Mouse (Mus musculus) hindbrain, embryonic 12.5 days (tissue): Measurements from ENCODE around the gene Zmym1. TPM values are rescaled to one million over a fixed set of nuclear protein-coding genes. Genes with fewer than 3 reads are reported as not detected.
"Not testable (repeated sequence)": the region's sequence is repeated elsewhere in the genome, so short reads cannot be mapped to it uniquely, and the experiment has no call there.

Experiments
- ATAC-seq: fragments of 200-750 bp; cut with Nextera tagmentation; 2 replicates; pipeline ENCODE4 v1.8.0; 2017; ENCODE audit warnings: moderate TSS enrichment; ENCODE audit not compliant: low FRiP score
- H3K27ac ChIP-seq: fragments of 300-500 bp; sonication (generic); 2 replicates; pipeline ENCODE4 v1.5.1; 2016; ENCODE audit warnings: mild to moderate bottlenecking
- H3K27me3 ChIP-seq: fragments of 300-500 bp; sonication (generic); 2 replicates; pipeline ENCODE4 v1.6.1; 2016; ENCODE audit warnings: mild to moderate bottlenecking
- H3K36me3 ChIP-seq: fragments of 300-500 bp; sonication (generic); 2 replicates; pipeline ENCODE4 v1.6.1; 2016; ENCODE audit warnings: mild to moderate bottlenecking
- H3K4me1 ChIP-seq: fragments of 300-500 bp; sonication (generic); 2 replicates; pipeline ENCODE4 v1.6.1; 2016
- H3K4me2 ChIP-seq: fragments of 300-500 bp; sonication (generic); replicated peaks from 2 replicates; pipeline ENCODE4 v1.6.1; 2016; ENCODE audit warnings: mild to moderate bottlenecking
- H3K4me3 ChIP-seq: fragments of 300-500 bp; sonication (generic); 2 replicates; pipeline ENCODE4 v1.5.1; 2016; ENCODE audit warnings: mild to moderate bottlenecking
- H3K9ac ChIP-seq: fragments of 300-500 bp; sonication (generic); 2 replicates; pipeline ENCODE4 v1.6.1; 2016; ENCODE audit warnings: mild to moderate bottlenecking, moderate library complexity
- H3K9me3 ChIP-seq: fragments of 300-500 bp; sonication (generic); replicated peaks from 2 replicates; pipeline ENCODE4 v1.6.1; 2016; ENCODE audit warnings: mild to moderate bottlenecking
- WGBS: fragments of 180-500 bp; shearing (Covaris S2); methylation state at CpG from one replicate; pipeline ENCODE4 v1.1.7; 2016; 5-methylcytosine and 5-hydroxymethylcytosine counted together
- polyA plus RNA-seq: library from polyadenylated mRNA; unstranded; fragments of >200 nt; fragmentation: Nextera tagmentation; extraction: Ambion mirVana; gene quantifications from 2 replicates; pipeline ENCODE4 v1.2.1, GENCODE M21; 2016

The Zmym1 gene
- 25.7 and 27.0 TPM in 2 replicates for polyA plus RNA-seq

GRCm38 (mm10) chr4:127060585-127061290 is at the start of gene Zmym1:
Zmym1 (minus strand) TSS chr4:127061152.
- 1% methylated on average over 38 of the region's 38 CpGs for WGBS
- Histone ChIP-seq H3K4me3 (peak within 1 kb of the TSS; percentile 81), H3K9me3 (no peaks in the 10 kb centered on the region), H3K27me3 (no peaks in the 10 kb centered on the region), H3K4me1 (0 out of 2 replicates have a peak, but pooled peaks cover 4% of the 10 kb centered on the region), H3K9ac (peak within 1 kb of the TSS; percentile 65), H3K4me2 (peak within 1 kb of the TSS; percentile 71), H3K27ac (no peak within 1 kb of the TSS), H3K36me3 (peaks cover 17% of the 10 kb centered on the region)
- ATAC-seq = peak; percentile 83

DNA sequence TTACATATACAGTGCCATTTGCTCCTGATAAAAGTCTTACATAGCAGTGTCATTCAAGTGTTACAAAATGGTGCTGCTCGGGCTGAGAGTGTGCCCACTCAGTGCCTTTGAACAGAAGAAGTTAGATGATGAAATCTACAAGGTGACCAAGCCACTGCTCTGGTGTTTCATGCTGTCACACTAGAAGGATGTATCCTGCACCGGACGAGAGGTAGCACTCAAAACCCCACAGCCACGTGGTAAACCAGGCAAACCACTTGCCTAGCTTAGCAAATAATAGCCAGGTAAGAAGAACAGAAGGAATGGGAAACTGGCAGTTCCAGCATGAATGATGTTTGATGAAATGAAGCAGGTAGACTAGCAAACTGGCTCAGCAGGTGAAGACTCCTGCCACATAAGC is 49.6 kb upstream of the Zmym1 start:
- H3K9me3 ChIP-seq = no peaks in the 10 kb centered on the region
- WGBS = 85% methylated on average over 4 of the region's 4 CpGs
- no peaks in the 10 kb centered on the region for H3K4me1 ChIP-seq
- H3K27me3 ChIP-seq = no peaks in the 10 kb centered on the region
- H3K4me3 ChIP-seq = no peak overlapping the region
- peaks cover 29% of the 10 kb centered on the region for H3K36me3 ChIP-seq
- no peak overlapping the region for H3K4me2 ChIP-seq
- H3K9ac ChIP-seq = no peak overlapping the region
- H3K27ac ChIP-seq = no peak overlapping the region
- ATAC-seq = no peak

- H3K9ac ChIP-seq = no peak overlapping the region
- H3K36me3 ChIP-seq = peaks cover 35% of the 10 kb centered on the region
- 92% methylated on average over 4 of the region's 4 CpGs for WGBS
- H3K27ac ChIP-seq = no peak overlapping the region
- no peak overlapping the region for H3K4me2 ChIP-seq
- no peak overlapping the region for H3K4me3 ChIP-seq
- H3K4me1 ChIP-seq = no peaks in the 10 kb centered on the region
- no peaks in the 10 kb centered on the region for H3K9me3 ChIP-seq
- no peaks in the 10 kb centered on the region for H3K27me3 ChIP-seq
- no peak for ATAC-seq
Measured at GRCm38 (mm10) chr4:127107566-127107965, 46.6 kb upstream of the Zmym1 start.

- not testable (repeated sequence) for H3K4me1 ChIP-seq, H3K4me3 ChIP-seq, H3K9me3 ChIP-seq, H3K4me2 ChIP-seq, H3K27ac ChIP-seq, ATAC-seq, H3K27me3 ChIP-seq, H3K9ac ChIP-seq
- WGBS = 98% methylated on average over 1 of the region's 2 CpGs
- H3K36me3 ChIP-seq = peaks cover 22% of the 10 kb centered on the region; the same call in 1 of the 2 replicates
Measured at GRCm38 (mm10) chr4:127099552-127099951, 38.6 kb upstream of the Zmym1 start.

DNA sequence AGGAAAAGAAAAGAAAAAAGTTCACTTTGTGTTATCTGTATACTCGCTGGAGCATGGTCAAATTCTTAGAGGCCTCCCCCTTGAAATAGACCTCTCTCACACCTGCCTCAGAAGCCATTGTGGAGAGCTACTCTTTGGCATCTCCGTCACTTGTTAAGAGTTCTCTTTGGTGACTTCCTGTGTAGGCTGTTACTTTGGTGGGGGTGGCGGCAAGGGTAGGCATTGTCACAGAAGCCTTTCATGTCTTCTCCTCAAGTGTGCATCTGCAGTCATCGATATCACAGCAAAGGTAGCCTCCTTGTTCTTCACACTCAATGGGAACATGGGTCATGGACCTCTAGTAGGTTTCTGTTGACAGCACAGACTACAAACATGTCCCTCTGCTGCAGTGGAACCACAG is 34.1 kb upstream of the Zmym1 start:
- Histone ChIP-seq H3K4me1 (no peaks in the 10 kb centered on the region), H3K27ac (no peak overlapping the region), H3K27me3 (no peaks in the 10 kb centered on the region), H3K4me2 (no peak overlapping the region), H3K36me3 (peaks cover 26% of the 10 kb centered on the region; the same call in 1 of the 2 replicates), H3K9me3 (no peaks in the 10 kb centered on the region), H3K4me3 (no peak overlapping the region), H3K9ac (no peak overlapping the region)
- 94% methylated on average over 4 of the region's 4 CpGs for WGBS
- no peak for ATAC-seq

GRCm38 (mm10) chr4:127091188-127091587 is 30.2 kb upstream of the Zmym1 start:
- H3K9ac ChIP-seq = no peak overlapping the region
- H3K4me3 ChIP-seq = no peak overlapping the region
- 97% methylated on average over 1 of the region's 1 CpGs for WGBS
- H3K9me3 ChIP-seq = no peaks in the 10 kb centered on the region
- peaks cover 41% of the 10 kb centered on the region for H3K36me3 ChIP-seq
- H3K4me2 ChIP-seq = no peak overlapping the region
- no peaks in the 10 kb centered on the region for H3K27me3 ChIP-seq
- H3K27ac ChIP-seq = no peak overlapping the region
- ATAC-seq = no peak
- no peaks in the 10 kb centered on the region for H3K4me1 ChIP-seq

DNA sequence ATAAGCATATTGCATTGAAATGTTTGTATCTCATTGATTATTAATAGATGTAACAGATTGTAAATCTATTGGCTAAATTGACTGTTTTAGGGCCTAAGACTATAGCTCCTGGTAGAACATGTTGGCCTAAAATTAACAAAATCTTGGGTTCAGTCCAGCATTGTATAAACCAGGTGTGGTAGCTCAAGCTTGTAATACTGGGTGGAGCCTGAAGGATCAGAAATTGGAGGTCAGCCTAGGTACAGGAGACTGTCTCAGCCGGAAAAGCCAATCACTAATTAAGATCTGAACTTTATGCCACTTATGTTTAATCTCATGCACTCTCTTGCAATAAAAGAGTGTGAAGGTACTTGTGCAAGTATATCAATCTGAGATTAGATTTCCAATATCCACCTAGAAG is 24.8 kb upstream of the Zmym1 start:
- peaks cover 20% of the 10 kb centered on the region for H3K36me3 ChIP-seq
- H3K4me1 ChIP-seq = no peaks in the 10 kb centered on the region
- no peak overlapping the region for H3K4me3 ChIP-seq
- no peaks in the 10 kb centered on the region for H3K27me3 ChIP-seq
- WGBS = 92% methylated on average over 1 of the region's 1 CpGs
- no peak overlapping the region for H3K4me2 ChIP-seq
- no peak for ATAC-seq
- H3K9ac ChIP-seq = no peak overlapping the region
- H3K27ac ChIP-seq = no peak overlapping the region
- no peaks in the 10 kb centered on the region for H3K9me3 ChIP-seq

DNA sequence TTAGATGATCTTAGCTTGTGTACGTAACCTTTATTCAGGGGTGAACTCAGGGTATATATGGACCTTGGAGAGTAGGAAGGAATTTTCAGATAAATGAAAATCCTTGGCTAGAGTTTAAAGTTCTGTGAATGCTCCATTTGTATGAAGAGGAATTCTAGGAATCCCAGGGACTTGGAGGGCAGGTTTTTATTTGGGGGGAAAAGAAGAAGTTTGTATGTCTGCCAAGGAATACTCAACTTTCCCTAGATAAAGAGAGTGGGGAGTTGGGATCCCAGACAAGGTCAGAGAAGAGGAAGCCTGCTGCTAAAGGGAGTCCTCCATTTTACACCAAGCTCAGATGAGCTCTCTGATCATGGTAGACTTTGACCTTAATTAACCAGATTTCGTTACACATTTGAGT is 22.2 kb upstream of the Zmym1 start:
- Histone ChIP-seq H3K36me3 (peaks cover 3% of the 10 kb centered on the region), H3K4me3 (no peak overlapping the region), H3K9ac (no peak overlapping the region), H3K9me3 (no peaks in the 10 kb centered on the region), H3K27me3 (no peaks in the 10 kb centered on the region), H3K4me1 (0 out of 2 replicates have a peak, but pooled peaks cover 4% of the 10 kb centered on the region), H3K4me2 (no peak overlapping the region), H3K27ac (no peak overlapping the region)
- no peak for ATAC-seq
- WGBS = 87% methylated on average over 2 of the region's 2 CpGs

- Histone ChIP-seq H3K4me2 (no peak overlapping the region), H3K27ac (no peak overlapping the region), H3K9me3 (no peaks in the 10 kb centered on the region), H3K9ac (no peak overlapping the region), H3K4me1 (peaks cover 9% of the 10 kb centered on the region), H3K27me3 (no peaks in the 10 kb centered on the region), H3K36me3 (no peaks in the 10 kb centered on the region), H3K4me3 (no peak overlapping the region)
- no peak for ATAC-seq
- 62% methylated on average over 1 of the region's 1 CpGs for WGBS
Measured at GRCm38 (mm10) chr4:127080806-127081205, 19.9 kb upstream of the Zmym1 start.

- H3K4me2 ChIP-seq = peak within 1 kb of the TSS; percentile 65
- no peaks in the 10 kb centered on the region for H3K36me3 ChIP-seq
- peak within 1 kb of the TSS; percentile 70 for H3K9ac ChIP-seq
- H3K4me1 ChIP-seq = peaks cover 9% of the 10 kb centered on the region
- peak within 1 kb of the TSS; percentile 60 for H3K4me3 ChIP-seq
- H3K27me3 ChIP-seq = no peaks in the 10 kb centered on the region
- WGBS = under 1% methylated on average over 46 of the region's 46 CpGs
- peak within 1 kb of the TSS; percentile 92 for H3K27ac ChIP-seq
- ATAC-seq = peak; percentile 98
- H3K9me3 ChIP-seq = no peaks in the 10 kb centered on the region
Measured at GRCm38 (mm10) chr4:127076875-127077548, 16.1 kb upstream of the Zmym1 start, which contains the start of gene Zmym6. Zmym6 (plus strand) TSS chr4:127077383.

DNA sequence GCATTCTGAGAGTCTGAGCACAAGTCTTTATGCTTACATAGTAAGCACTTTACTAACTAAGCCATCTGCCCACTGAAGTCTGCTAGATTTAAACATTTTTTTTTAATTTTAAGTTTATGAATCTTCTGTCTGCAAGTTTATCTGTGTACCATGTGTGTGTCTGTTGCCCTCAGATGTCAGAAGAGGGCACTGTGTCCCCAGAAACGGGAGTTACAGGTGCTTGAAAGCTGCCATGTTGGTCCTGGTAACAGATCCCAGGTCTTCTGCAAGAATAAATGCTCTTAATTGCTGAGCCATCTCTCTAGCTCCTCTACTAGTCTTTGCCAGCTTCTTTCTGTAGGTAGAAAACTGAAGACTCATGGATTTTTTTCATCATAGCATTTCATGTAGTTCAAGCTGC is 14.0 kb upstream of the Zmym1 start:
- H3K9me3 ChIP-seq = no peaks in the 10 kb centered on the region
- H3K4me2 ChIP-seq = no peak overlapping the region
- H3K9ac ChIP-seq = no peak overlapping the region
- no peaks in the 10 kb centered on the region for H3K36me3 ChIP-seq
- H3K27ac ChIP-seq = no peak overlapping the region
- peaks cover 9% of the 10 kb centered on the region for H3K4me1 ChIP-seq
- H3K27me3 ChIP-seq = no peaks in the 10 kb centered on the region
- ATAC-seq = no peak
- H3K4me3 ChIP-seq = no peak overlapping the region
- 71% methylated on average over 1 of the region's 1 CpGs for WGBS

DNA sequence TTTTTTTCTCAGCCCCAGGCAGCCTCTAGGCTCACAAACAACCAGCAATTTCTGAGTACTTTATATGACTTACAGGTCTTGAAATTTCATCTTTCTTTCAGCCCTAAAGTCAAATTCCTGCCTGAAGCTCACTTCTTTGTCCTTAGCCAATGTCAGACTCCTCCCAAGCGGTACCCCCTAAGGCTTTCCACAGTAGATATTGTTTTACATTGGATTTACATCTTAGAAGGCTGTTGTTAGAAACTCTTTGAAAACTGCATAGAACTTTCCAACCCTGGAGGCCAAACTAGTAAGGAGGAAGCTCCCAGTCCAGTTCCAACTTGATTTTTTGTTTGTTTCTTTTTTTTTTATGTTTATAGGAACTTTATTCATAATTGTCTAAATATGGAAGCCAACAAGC is 3.1 kb upstream of the Zmym1 start:
- H3K4me1 ChIP-seq = 0 out of 2 replicates have a peak, but pooled peaks cover 4% of the 10 kb centered on the region
- no peaks in the 10 kb centered on the region for H3K27me3 ChIP-seq
- ATAC-seq = no peak
- no peak overlapping the region for H3K9ac ChIP-seq
- H3K36me3 ChIP-seq = no peaks in the 10 kb centered on the region
- no peak overlapping the region for H3K4me2 ChIP-seq
- no peak overlapping the region for H3K27ac ChIP-seq
- 47% methylated on average over 1 of the region's 1 CpGs for WGBS
- H3K9me3 ChIP-seq = no peaks in the 10 kb centered on the region
- H3K4me3 ChIP-seq = no peak overlapping the region
